Mouse (Mus musculus) splenic B cell, adult 2 months (primary cell): ENCODE results near the gene Spata3.
A peak's percentile ranks its signal among the peaks of the same experiment; 100 is the strongest.
"Not testable (repeated sequence)": the region's sequence is repeated elsewhere in the genome, so short reads cannot be mapped to it uniquely, and the experiment has no call there.

ENCODE experiments used
- DNase-seq: peaks from one replicate; pipeline ENCODE4 v3.0.0-alpha.2; 2011; ENCODE audit warnings: low read depth, low spot score
- H3K27me3 ChIP-seq: 2 replicates; pipeline ENCODE4 v1.6.1; 2012; ENCODE audit warnings: mild to moderate bottlenecking, low read length, moderate library complexity, mixed read lengths; ENCODE audit not compliant: control insufficient read depth, poor library complexity, insufficient read depth, severe bottlenecking
- H3K36me3 ChIP-seq: 2 replicates; pipeline ENCODE4 v1.6.1; 2012; ENCODE audit warnings: mild to moderate bottlenecking, low read length, moderate library complexity, mixed read lengths; ENCODE audit not compliant: control insufficient read depth, poor library complexity, insufficient read depth, severe bottlenecking

The Spata3 gene

GRCm38 (mm10) chr1:86016516-86016915 is at the start of gene Spata3:
Gene Spata3, plus strand, starts transcription at chr1:86016816.
- Histone ChIP-seq H3K36me3 (no peaks in the 10 kb centered on the region), H3K27me3 (no peaks in the 10 kb centered on the region; the same call in 1 of the 2 replicates)
- DNase-seq = no peak

- DNase-seq = no peak
Measured at GRCm38 (mm10) chr1:85969081-85969480, 47.5 kb upstream of the Spata3 start.

DNA sequence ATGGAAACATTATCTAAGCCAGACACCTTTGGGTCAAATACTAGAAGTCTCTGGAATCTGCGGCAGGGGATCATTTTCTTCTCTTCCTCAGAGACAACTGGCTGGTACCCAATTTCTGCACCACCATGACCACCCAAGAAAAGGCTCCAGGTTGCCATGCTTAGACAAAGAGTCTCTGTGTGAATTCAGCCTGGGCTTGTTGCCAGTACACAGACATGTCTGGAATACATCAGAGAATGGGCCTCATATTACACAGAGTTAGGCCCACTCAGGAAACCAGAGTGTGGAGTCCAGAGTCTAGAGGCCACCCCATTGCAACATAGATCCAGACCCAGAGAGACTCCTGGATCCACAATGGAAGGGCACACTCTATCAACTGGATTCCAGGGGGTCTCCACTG is 47.1 kb upstream of the Spata3 start:
- Histone ChIP-seq H3K36me3 (no peaks in the 10 kb centered on the region), H3K27me3 (no peaks in the 10 kb centered on the region)
- no peak for DNase-seq

More at GRCm38 (mm10) chr1:85969081-85969480, 47.5 kb upstream of the Spata3 start:
- no peaks in the 10 kb centered on the region for H3K36me3 ChIP-seq
- no peaks in the 10 kb centered on the region for H3K27me3 ChIP-seq

- no peak for DNase-seq
- Histone ChIP-seq H3K27me3 (no peaks in the 10 kb centered on the region), H3K36me3 (no peaks in the 10 kb centered on the region)
Measured at GRCm38 (mm10) chr1:85971070-85971469, 45.5 kb upstream of the Spata3 start.

GRCm38 (mm10) chr1:85972341-85972740 is 44.3 kb upstream of the Spata3 start:
- no peaks in the 10 kb centered on the region for H3K27me3 ChIP-seq
- no peak for DNase-seq
- H3K36me3 ChIP-seq = no peaks in the 10 kb centered on the region

DNA sequence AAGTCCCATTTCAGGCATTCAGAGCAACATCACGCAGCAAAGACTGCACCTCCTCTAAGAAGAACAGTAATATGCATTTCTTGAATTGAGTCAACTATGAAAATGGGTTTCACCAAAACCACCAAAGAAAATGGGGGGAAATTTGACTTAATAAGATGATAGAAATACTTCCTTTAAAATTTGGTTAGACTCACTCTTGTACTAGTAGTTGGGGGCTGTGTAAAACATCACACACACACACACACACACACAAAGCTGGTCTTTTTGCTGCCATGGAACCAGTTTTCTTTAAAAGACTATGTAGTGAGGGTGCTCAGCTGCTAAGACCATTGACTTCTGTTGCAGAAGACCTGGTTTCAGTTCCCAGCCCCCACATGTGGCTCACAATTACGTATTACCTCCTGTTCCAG is 43.1 kb upstream of the Spata3 start:
- Histone ChIP-seq H3K36me3 (no peaks in the 10 kb centered on the region), H3K27me3 (no peaks in the 10 kb centered on the region)
- DNase-seq = no peak

DNA sequence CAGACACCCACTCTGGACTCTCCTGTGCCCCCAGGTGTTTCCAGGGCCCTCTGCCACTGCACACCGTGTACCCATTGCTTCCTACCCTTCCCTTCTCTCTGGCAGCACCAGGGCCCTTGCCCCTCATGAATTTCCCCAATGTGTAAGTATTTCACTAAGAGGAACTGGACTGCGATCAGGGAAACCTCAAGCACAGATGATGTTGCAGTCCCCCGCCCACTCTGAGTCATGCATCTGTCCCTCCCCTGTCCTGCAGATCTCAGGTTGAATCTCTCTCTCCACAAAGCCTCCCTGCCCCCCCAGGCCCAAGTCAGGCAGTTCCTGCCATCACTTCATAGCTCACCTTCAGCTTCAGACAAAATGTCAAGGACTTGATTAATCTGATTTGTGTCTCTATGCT is 38.9 kb upstream of the Spata3 start:
- DNase-seq = peak; percentile 58
- no peaks in the 10 kb centered on the region for H3K36me3 ChIP-seq
- H3K27me3 ChIP-seq = no peaks in the 10 kb centered on the region

- Histone ChIP-seq H3K27me3 (no peaks in the 10 kb centered on the region), H3K36me3 (no peaks in the 10 kb centered on the region)
- DNase-seq = peak; percentile 73
Measured at GRCm38 (mm10) chr1:85981738-85982357, 34.8 kb upstream of the Spata3 start.

- peak; percentile 22 for DNase-seq
- Histone ChIP-seq H3K27me3 (no peaks in the 10 kb centered on the region), H3K36me3 (no peaks in the 10 kb centered on the region)
Measured at GRCm38 (mm10) chr1:85985784-85986183, 30.8 kb upstream of the Spata3 start.

GRCm38 (mm10) chr1:85988351-85988750 is 28.3 kb upstream of the Spata3 start:
- no peaks in the 10 kb centered on the region for H3K36me3 ChIP-seq
- no peaks in the 10 kb centered on the region for H3K27me3 ChIP-seq
- peak; percentile 70 for DNase-seq

GRCm38 (mm10) chr1:85988882-85989281 is 27.7 kb upstream of the Spata3 start:
- peak; percentile 46 for DNase-seq
- not testable (repeated sequence) for H3K36me3 ChIP-seq, H3K27me3 ChIP-seq

GRCm38 (mm10) chr1:85992175-85992574 is 24.4 kb upstream of the Spata3 start:
- H3K36me3 ChIP-seq = no peaks in the 10 kb centered on the region
- no peak for DNase-seq
- no peaks in the 10 kb centered on the region for H3K27me3 ChIP-seq

DNA sequence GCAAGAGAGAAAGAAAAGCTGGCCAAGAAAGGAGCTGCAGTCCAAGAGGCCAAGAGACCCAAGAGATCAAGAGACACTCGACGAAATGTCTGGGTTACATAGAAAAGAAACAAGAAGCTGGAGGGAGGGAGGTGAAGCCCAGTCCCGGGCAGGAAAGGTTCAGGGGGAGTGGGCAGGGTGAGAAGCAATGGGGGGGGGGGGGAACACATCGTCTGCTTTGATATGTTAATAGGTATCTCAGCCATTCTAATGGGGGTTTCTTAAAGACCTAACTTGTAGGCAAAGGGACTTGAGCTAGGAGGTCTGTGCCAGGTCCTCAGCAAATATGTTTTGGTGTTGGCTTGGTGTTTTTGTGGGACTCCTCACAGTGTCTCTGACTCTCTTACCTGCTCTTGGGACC is 23.1 kb upstream of the Spata3 start:
- no peaks in the 10 kb centered on the region for H3K27me3 ChIP-seq

DNA sequence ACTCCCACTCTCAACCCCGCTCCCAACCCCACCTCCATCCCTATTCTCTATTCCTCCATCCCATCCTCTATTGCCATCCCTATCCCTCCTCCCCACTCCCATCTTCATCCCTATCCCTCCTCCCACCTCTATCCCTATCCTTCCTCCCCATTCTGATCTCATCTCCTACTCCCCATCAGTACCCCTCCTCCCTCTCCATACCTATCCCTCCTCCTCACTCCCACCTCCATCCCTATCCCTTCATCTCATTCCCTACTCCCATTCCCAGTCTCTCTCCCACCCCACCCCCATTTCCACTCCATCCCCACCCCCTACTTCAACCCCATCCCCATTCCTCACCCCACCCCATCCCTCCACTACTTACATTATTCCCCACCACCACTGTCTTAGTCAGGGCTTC is 19.4 kb upstream of the Spata3 start:
- no peak for DNase-seq
- Histone ChIP-seq H3K36me3 (no peaks in the 10 kb centered on the region), H3K27me3 (no peaks in the 10 kb centered on the region)

More for the DNA sequence above, 23.1 kb upstream of the Spata3 start:
- DNase-seq = no peak
- no peaks in the 10 kb centered on the region for H3K36me3 ChIP-seq

DNA sequence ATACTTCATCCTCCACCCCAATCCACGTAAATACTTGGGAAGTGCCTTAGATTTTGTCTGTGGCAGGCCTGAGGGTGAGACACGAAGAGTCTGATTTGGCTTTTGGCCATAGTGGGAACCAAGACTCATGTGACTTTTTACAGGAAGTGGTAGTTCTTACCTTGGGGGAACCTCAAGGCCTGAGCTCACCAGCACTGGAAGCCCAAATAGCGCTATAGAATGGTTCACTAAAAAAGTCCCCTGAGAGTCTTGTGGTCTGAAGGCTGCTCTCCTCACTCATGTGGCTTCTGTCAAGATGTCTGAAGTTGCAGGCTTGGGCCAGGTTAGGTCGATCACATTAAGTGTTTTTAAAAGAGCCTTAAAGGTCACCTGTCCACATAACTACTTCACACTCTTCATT is 18.6 kb upstream of the Spata3 start:
- Histone ChIP-seq H3K27me3 (no peaks in the 10 kb centered on the region), H3K36me3 (no peaks in the 10 kb centered on the region)
- DNase-seq = peak; percentile 75
